Mouse (Mus musculus): ENCODE results near the gene Ralgapb.

The Ralgapb gene

GRCm38 (mm10) chr2:158402915-158403314 is 6.7 kb upstream of the Ralgapb start:
- DNase-seq (ENCODE audit: low spot score in 2 of 2) = no peak

GRCm38 (mm10) chr2:158408997-158409594 is 552 bp upstream of the Ralgapb start:
- DNase-seq (ENCODE audit: low spot score in 2 of 2) = no peak

- DNase-seq (ENCODE audit: low spot score in 2 of 2) = peak in 1 of 2 experiments; percentile 24
These were observed 670 bp downstream of the Ralgapb start for GRCm38 (mm10) chr2:158410022-158411014.

GRCm38 (mm10) chr2:158413240-158413639 is 3.6 kb downstream of the Ralgapb start:
- DNase-seq (ENCODE audit: low spot score in 2 of 2) = no peak

- no peak for DNase-seq (ENCODE audit: low spot score in 2 of 2)
These were observed 6.2 kb downstream of the Ralgapb start for GRCm38 (mm10) chr2:158415826-158416225.

GRCm38 (mm10) chr2:158418663-158419062 is 9.0 kb downstream of the Ralgapb start:
- DNase-seq (ENCODE audit: low spot score in 2 of 2) = no peak

GRCm38 (mm10) chr2:158445814-158446213 is 36.2 kb downstream of the Ralgapb start:
- no peak for DNase-seq (ENCODE audit: low spot score in 2 of 2)

GRCm38 (mm10) chr2:158449845-158450244 is 40.2 kb downstream of the Ralgapb start:
- DNase-seq (ENCODE audit: low spot score in 2 of 2) = no peak

GRCm38 (mm10) chr2:158456451-158456850 is 46.8 kb downstream of the Ralgapb start:
- no peak for DNase-seq (ENCODE audit: low spot score in 2 of 2)

- no peak for DNase-seq (ENCODE audit: low spot score in 2 of 2)
These were observed 48.0 kb downstream of the Ralgapb start for GRCm38 (mm10) chr2:158457610-158458009.

GRCm38 (mm10) chr2:158462450-158462849 is 52.8 kb downstream of the Ralgapb start:
- no peak for DNase-seq (ENCODE audit: low spot score in 2 of 2)

GRCm38 (mm10) chr2:158474159-158474558 is 64.5 kb downstream of the Ralgapb start:
- peak in 1 of 2 experiments; percentile 15 for DNase-seq (ENCODE audit: low spot score in 2 of 2)

GRCm38 (mm10) chr2:158477640-158478039 is 68.0 kb downstream of the Ralgapb start:
- DNase-seq (ENCODE audit: low spot score in 2 of 2) = no peak

- DNase-seq (ENCODE audit: low spot score in 2 of 2) = no peak
These were observed 88.8 kb downstream of the Ralgapb start for GRCm38 (mm10) chr2:158498457-158498856.

- DNase-seq (ENCODE audit: low spot score in 2 of 2) = no peak
These were observed 92.5 kb downstream of the Ralgapb start, which contains the start of gene Adig for GRCm38 (mm10) chr2:158501836-158502812. TSS of gene Adig (plus strand) at chr2:158502612.

- no peak for DNase-seq (ENCODE audit: low spot score in 2 of 2)
These were observed 93.6 kb downstream of the Ralgapb start for GRCm38 (mm10) chr2:158503226-158503625.

GRCm38 (mm10) chr2:158503671-158504070 is 94.0 kb downstream of the Ralgapb start:
- DNase-seq (ENCODE audit: low spot score in 2 of 2) = no peak

GRCm38 (mm10) chr2:158506475-158506874 is 96.8 kb downstream of the Ralgapb start:
- DNase-seq (ENCODE audit: low spot score in 2 of 2) = no peak

GRCm38 (mm10) chr2:158507046-158507445 is 97.4 kb downstream of the Ralgapb start:
- no peak for DNase-seq (ENCODE audit: low spot score in 2 of 2)

GRCm38 (mm10) chr2:158510665-158511064 is 101.0 kb downstream of the Ralgapb start:
- DNase-seq (ENCODE audit: low spot score in 2 of 2) = no peak

- no peak for DNase-seq (ENCODE audit: low spot score in 2 of 2)
These were observed 102.9 kb downstream of the Ralgapb start, which contains the start of gene Arhgap40 for GRCm38 (mm10) chr2:158512528-158512927. TSS of gene Arhgap40 (plus strand) at chr2:158512796.

Measured in left cerebral cortex, adult 9 months (tissue).